Mouse (Mus musculus) C2C12 (cell line): Measurements from ENCODE around the gene Etv6.

ENCODE experiments used
- CTCF ChIP-seq: IDR thresholded peaks from one replicate; pipeline ENCODE4 v1.5.1; 2011; ENCODE audit not compliant: control insufficient read depth, insufficient read depth, insufficient read length
- FOSL1 ChIP-seq: IDR thresholded peaks from one replicate; pipeline ENCODE4 v1.8.0; 2011; ENCODE audit warnings: mild to moderate bottlenecking, low read length; ENCODE audit not compliant: poor library complexity, insufficient read depth, severe bottlenecking

DNA sequence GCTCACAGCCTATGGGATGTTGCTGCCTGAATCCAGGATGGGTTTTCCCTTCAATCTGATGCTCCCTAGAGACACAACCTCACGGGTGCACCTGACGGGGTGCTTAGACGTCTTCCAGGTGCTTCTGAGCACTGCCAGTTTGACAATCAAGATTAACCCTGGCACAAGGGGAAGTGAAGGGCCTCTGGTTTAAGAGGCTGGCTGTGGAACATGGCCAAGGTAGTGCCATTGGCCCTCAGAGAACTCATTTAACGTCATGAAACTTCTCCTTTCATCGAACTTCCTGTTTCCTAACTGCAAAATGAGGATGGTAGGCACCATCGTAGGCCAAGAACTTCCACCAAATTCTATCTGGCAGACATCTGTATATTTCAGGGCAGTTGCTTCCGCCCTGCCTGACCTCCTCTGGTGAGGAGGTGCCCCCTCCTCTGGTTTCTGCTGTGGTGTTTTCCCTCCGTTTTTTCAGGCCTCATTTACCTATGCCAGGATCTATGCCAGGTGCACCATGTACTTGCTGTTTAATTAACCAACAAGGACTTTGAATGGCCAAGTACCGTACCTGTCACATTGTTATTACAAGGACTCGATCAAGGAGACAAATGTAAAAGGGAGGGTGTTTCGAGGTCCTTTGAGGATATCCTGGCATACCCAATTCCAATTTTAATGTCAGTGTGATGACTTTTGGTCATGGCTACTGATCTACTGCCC is 29.7 kb downstream of the Etv6 start:
- no peak for TF ChIP-seq CTCF
- TF ChIP-seq FOSL1, result no peak
